Comparison of ENCODE assay signal across 13 mouse cellular contexts in the genomic region with DNA sequence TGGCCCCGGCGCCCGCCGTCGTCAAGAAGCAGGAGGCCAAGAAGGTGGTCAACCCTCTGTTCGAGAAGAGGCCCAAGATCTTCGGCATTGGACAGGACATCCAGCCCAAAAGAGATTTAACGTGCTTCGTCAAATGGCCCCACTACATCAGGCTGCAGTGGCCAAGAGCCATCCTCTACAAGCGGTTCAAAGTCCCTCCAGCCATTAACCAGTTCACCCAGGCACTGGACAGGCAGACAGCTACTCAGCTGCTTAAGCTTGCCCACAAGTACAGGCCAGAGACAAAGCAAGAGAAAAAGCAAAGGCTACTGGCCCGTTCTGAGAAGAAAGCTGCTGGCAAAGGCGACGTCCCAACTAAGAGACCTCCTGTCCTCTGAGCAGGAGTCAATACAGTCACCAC. TPM values are rescaled to one million over a fixed set of nuclear protein-coding genes. Genes with fewer than 3 reads are reported as not detected.
"Had no signal": no experiment of that assay in that cellular context is flagged by ENCODE, and none has a peak within 500 bp of the region (broad histone marks: within the 10 kb centered on the region; RNA-seq: fewer than 3 reads in every experiment).

No protein-coding gene starts in this region.

RNA-seq across cellular contexts. Expression of a gene that starts 25.5 kb away (rescaled TPM):
- total RNA-seq: gastrocnemius, postnatal 14 days; gastrocnemius, postnatal 36 days; heart, adult 2 months; heart, postnatal 10 days; heart, postnatal 25 days had no signal
- polyA plus RNA-seq: hindbrain, embryonic 10.5 days; hindbrain, embryonic 12.5 days; inflammation-experienced regulatory T-cells, adult 6 months; intestine, embryonic 15.5 days; kidney, embryonic 15.5 days; limb, embryonic 11.5 days; limb, embryonic 15.5 days; liver, embryonic 16.5 days had no signal
